Mouse (Mus musculus) olfactory bulb, adult 2 months (tissue): Measurements from ENCODE around the gene Afmid.

ENCODE experiments used
- CTCF ChIP-seq: fragments of 200-500 bp; IDR thresholded peaks from 2 replicates; pipeline ENCODE4 v1.5.1; 2012; ENCODE audit warnings: low read depth, mild to moderate bottlenecking, low read length, moderate library complexity; ENCODE audit not compliant: insufficient read depth
- POLR2A ChIP-seq: fragments of 200-500 bp; IDR thresholded peaks from 2 replicates; pipeline ENCODE4 v1.6.1; 2012; ENCODE audit warnings: mild to moderate bottlenecking, low read depth, low read length, moderate library complexity; ENCODE audit not compliant: insufficient read depth

DNA sequence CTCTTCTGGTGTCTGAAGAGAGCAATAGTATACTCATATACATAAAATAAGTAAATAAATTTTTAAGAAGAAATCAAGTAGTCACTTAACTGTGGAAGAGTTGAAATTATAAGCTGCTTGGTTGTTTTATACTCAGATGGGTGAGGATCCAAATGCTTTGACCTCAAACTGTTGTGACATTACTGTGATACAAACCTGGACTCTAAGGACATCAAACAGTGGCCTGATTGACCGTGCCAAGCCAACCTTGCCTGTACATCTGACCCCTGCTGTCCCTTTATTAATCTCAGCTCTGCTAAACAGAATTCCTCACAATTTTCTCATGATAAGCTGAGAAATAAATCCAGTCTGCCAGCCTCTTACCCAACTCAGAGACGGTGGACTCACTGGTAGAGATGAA lies 19.9 kb downstream of the Afmid start:
- TF ChIP-seq CTCF (no peak), POLR2A (no peak)
